Mouse (Mus musculus) neural tube, embryonic 12.5 days (tissue): ENCODE measurements around the gene Atl1. TPM values are rescaled to one million over a fixed set of nuclear protein-coding genes. Genes with fewer than 3 reads are reported as not detected.
A peak's percentile ranks its signal among the peaks of the same experiment; 100 is the strongest.

Source experiments
- ATAC-seq: fragments of 200-750 bp; cut with Nextera tagmentation; 2 replicates; pipeline ENCODE4 v1.8.0; 2017; ENCODE audit warnings: low read depth, mild to moderate bottlenecking, moderate TSS enrichment, moderate library complexity; ENCODE audit not compliant: low FRiP score
- H3K27ac ChIP-seq: fragments of 300-500 bp; sonication (generic); 2 replicates; pipeline ENCODE4 v1.5.1; 2016
- H3K27me3 ChIP-seq: fragments of 300-500 bp; sonication (generic); replicated peaks from 2 replicates; pipeline ENCODE4 v1.6.1; 2016; ENCODE audit warnings: mild to moderate bottlenecking
- H3K36me3 ChIP-seq: fragments of 300-500 bp; sonication (generic); 2 replicates; pipeline ENCODE4 v1.6.1; 2016; ENCODE audit warnings: mild to moderate bottlenecking
- H3K4me1 ChIP-seq: fragments of 300-500 bp; sonication (generic); 2 replicates; pipeline ENCODE4 v1.6.1; 2016
- H3K4me2 ChIP-seq: fragments of 300-500 bp; sonication (generic); replicated peaks from 2 replicates; pipeline ENCODE4 v1.6.1; 2016; ENCODE audit warnings: mild to moderate bottlenecking
- H3K4me3 ChIP-seq: fragments of 300-500 bp; sonication (generic); 2 replicates; pipeline ENCODE4 v1.5.1; 2016
- H3K9ac ChIP-seq: fragments of 300-500 bp; sonication (generic); 2 replicates; pipeline ENCODE4 v1.6.1; 2016; ENCODE audit warnings: mild to moderate bottlenecking
- H3K9me3 ChIP-seq: fragments of 300-500 bp; sonication (generic); 2 replicates; pipeline ENCODE4 v1.6.1; 2016; ENCODE audit warnings: mild to moderate bottlenecking
- WGBS: fragments of 180-500 bp; shearing (Covaris S2); methylation state at CpG from one replicate; pipeline ENCODE4 v1.1.7; 2016; 5-methylcytosine and 5-hydroxymethylcytosine counted together
- polyA plus RNA-seq: library from polyadenylated mRNA; unstranded; fragments of >200 nt; fragmentation: Nextera tagmentation; extraction: Ambion mirVana; gene quantifications from 2 replicates; pipeline ENCODE4 v1.2.1, GENCODE M21; 2016

Atl1 gene
- polyA plus RNA-seq, 1 experiment from 2014 or later, result 73.4 TPM

DNA sequence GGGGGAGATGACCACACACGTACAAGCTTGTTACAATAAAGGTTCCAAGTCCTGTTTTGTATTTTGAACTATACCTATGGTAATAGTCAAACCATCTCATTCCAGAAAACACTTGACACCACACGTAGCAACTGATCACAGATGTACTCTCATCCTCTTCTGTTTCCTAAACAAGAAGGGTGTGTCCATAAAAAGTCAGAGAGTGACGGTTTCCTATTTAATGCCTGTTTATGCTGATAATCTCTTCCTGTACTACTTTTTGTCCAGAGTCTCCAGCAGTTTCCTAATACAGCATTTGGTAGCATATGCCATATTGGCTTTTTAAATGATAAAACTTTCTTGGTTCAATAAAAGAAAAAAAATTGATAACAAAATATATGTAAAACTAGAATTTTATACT is 73.2 kb downstream of the Atl1 start:
- H3K4me2 ChIP-seq, result no peak overlapping the region
- peaks cover 73% of the 10 kb centered on the region for H3K36me3 ChIP-seq
- 95% methylated on average over 3 of the region's 3 CpGs for WGBS
- H3K27me3 ChIP-seq, result no peaks in the 10 kb centered on the region
- no peaks in the 10 kb centered on the region for H3K4me1 ChIP-seq
- H3K4me3 ChIP-seq, result no peak overlapping the region
- no peak overlapping the region for H3K9ac ChIP-seq
- H3K27ac ChIP-seq, result no peak overlapping the region
- no peaks in the 10 kb centered on the region for H3K9me3 ChIP-seq
- no peak for ATAC-seq

DNA sequence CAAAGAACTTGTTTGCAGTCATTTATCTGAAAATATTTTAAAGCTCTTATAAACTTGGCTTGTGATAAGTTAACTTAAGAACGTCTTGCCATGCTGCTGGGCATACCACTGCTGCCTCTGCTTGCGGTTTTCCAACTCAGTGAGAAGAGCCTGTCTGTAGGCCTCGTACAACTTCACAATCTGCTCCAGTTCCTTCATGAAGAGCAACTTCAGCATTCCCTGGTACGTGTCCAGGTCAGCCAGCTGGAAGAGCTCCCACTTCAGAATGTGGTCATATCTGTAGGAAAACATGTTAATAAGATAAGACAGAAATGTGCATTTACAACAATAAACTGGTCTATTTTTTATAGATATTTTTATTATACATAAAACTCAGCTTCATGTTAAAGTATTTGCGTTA is 73.7 kb downstream of the Atl1 start:
- Histone ChIP-seq H3K36me3 (peaks cover 75% of the 10 kb centered on the region), H3K4me2 (no peak overlapping the region), H3K4me1 (no peaks in the 10 kb centered on the region), H3K9me3 (no peaks in the 10 kb centered on the region), H3K27me3 (no peaks in the 10 kb centered on the region), H3K27ac (no peak overlapping the region), H3K4me3 (no peak overlapping the region), H3K9ac (no peak overlapping the region)
- ATAC-seq, result no peak
- WGBS, result 95% methylated on average over 5 of the region's 5 CpGs

DNA sequence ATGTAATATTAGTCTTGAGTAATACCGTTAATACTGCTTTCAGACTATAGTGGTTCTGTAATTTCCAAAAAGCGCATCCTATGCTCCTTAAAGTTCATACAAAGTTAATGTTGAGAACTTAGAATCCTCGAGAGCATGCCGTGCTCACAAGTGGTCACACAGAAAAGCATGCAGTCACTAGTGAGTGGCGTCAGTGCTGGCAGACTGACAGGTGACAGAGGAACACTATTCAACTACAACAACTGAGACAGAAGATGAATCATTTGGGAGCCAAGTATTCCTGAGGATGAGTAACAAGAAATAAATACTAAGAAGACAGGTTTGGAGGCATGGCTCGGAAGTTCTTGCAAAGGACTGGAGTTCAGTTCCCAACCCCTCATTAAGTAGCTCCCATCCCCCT is 74.7 kb downstream of the Atl1 start:
- Histone ChIP-seq H3K4me1 (no peaks in the 10 kb centered on the region), H3K27me3 (no peaks in the 10 kb centered on the region), H3K9me3 (no peaks in the 10 kb centered on the region), H3K4me3 (no peak overlapping the region), H3K9ac (no peak overlapping the region), H3K36me3 (peaks cover 76% of the 10 kb centered on the region), H3K4me2 (no peak overlapping the region), H3K27ac (no peak overlapping the region)
- 91% methylated on average over 6 of the region's 6 CpGs for WGBS
- no peak for ATAC-seq

DNA sequence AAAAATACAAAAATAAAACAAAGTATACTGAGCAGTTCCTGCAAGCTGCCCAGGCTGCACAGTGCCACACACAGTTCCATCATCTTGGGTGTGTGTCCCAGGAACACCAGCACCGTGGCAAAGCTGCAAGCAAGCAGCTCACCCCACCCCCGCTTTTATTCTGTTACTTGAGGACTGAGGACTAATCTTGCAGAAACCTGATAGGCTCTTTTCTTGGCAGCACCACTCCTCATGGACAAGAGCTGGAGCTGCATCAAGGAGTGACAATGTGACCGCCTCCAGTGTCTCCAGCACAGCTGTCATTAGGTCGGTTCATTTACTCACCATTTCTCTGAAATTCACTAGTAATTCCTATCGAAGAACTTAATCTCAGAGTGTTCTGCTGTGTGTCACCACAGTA is 75.7 kb downstream of the Atl1 start:
- no peak overlapping the region for H3K4me3 ChIP-seq
- no peaks in the 10 kb centered on the region for H3K27me3 ChIP-seq
- H3K27ac ChIP-seq, result no peak overlapping the region
- no peak for ATAC-seq
- H3K4me1 ChIP-seq, result no peaks in the 10 kb centered on the region
- H3K36me3 ChIP-seq, result peaks cover 70% of the 10 kb centered on the region
- no peak overlapping the region for H3K4me2 ChIP-seq
- H3K9ac ChIP-seq, result no peak overlapping the region
- no peaks in the 10 kb centered on the region for H3K9me3 ChIP-seq
- 85% methylated on average over 5 of the region's 5 CpGs for WGBS

DNA sequence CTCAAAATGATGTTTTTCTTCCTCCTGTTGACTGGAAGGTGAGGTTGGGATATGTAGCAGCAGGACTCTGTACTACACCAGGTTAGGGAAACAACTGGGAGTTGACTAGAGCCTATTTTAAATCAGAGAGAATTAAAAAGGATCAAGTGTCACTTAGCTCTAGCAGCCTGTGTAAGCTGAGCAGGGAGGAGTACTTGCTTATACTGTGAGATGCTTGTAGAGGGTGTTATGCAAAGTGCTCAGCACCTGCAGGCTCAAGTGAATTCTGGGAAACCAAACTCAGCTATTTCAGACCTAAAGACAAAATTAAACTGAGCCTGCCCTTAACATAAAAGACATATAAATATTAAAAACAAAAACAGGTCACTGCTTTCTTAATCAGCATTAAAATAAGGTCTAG is 81.3 kb downstream of the Atl1 start:
- no peaks in the 10 kb centered on the region for H3K27me3 ChIP-seq
- no peak overlapping the region for H3K27ac ChIP-seq
- H3K4me3 ChIP-seq, result no peak overlapping the region
- H3K4me2 ChIP-seq, result no peak overlapping the region
- H3K4me1 ChIP-seq, result peaks cover 12% of the 10 kb centered on the region
- H3K9ac ChIP-seq, result no peak overlapping the region
- peaks cover 42% of the 10 kb centered on the region for H3K36me3 ChIP-seq
- ATAC-seq, result no peak
- H3K9me3 ChIP-seq, result no peaks in the 10 kb centered on the region

DNA sequence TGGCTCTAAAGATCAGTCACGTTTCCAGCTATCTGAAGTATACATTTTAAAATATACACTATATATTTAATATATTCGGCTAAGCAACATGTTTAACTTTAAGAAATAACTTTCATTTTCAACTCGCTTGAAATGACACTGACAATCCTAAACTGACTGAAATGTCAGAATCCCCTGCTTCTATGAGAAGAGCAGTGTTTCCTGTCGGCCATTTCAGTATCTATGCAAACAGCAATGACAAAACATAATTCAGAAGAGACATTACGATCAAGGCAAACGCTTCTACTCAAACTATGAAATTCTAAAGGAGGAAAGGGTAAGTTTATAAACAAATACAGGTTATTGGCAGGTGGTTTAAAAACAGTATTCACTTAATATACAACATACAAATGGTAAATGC is 84.3 kb downstream of the Atl1 start:
- Histone ChIP-seq H3K36me3 (peaks cover 25% of the 10 kb centered on the region), H3K4me1 (peaks cover 12% of the 10 kb centered on the region), H3K27ac (no peak overlapping the region), H3K9me3 (no peaks in the 10 kb centered on the region), H3K27me3 (no peaks in the 10 kb centered on the region), H3K4me3 (no peak overlapping the region), H3K9ac (no peak overlapping the region), H3K4me2 (no peak overlapping the region)
- WGBS, result 89% methylated on average over 6 of the region's 6 CpGs
- no peak for ATAC-seq

DNA sequence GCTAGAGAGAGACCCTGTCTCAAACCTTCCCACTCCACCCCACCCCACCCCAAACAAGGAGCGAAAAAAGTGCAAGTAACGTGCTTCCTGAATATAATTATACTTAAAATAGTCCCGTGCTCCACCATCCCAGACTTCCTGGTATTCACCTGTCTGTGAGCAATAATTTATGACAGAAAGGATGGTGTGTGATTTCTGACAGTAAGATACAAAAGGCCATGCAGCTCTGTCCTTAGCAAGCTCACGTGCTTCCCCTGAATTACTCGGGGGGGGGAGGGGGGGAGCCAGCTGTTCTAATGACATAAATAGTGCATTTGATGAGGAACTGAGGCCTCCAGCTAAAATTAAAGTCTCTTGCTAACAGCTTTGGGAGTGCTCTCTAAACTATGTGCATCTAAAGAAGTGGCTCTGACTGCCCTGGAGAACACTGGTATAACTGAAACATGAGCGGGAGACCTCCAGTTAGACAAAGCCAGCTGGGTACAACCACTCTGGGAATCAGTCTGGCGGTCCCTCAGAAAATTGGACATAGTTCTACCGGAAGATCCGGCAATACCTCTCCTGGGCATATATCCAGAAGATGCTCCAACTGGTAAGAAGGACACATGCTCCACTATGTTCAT is 85.1 kb downstream of the Atl1 start:
- no peak overlapping the region for H3K27ac ChIP-seq
- 62% methylated on average over 9 of the region's 9 CpGs for WGBS
- no peak for ATAC-seq

DNA sequence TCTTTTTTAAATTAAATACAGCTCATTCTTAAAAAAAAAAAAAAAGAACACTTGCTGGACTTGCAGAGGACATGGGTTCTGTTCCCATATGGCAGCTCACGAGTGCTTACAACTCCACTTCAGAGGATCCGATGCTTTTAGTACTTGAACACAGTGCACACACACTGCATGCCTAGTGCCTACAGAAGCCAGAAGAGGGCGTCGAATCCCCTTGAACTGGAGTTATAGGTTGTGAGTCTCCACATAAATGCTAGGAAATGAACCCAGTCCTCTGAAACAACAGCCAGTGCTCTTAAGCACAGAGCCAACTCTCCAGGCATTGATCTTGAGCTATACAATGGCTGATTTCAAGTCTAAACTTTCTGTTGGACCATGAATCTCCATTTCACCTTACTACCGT is 90.5 kb downstream of the Atl1 start:
- Histone ChIP-seq H3K4me1 (peaks cover 16% of the 10 kb centered on the region), H3K27me3 (no peaks in the 10 kb centered on the region), H3K9ac (no peak overlapping the region), H3K27ac (no peak overlapping the region), H3K4me2 (no peak overlapping the region), H3K9me3 (no peaks in the 10 kb centered on the region), H3K4me3 (no peak overlapping the region), H3K36me3 (peaks cover 27% of the 10 kb centered on the region; the same call in 1 of the 2 replicates)
- ATAC-seq, result no peak
- WGBS, result 72% methylated on average over 5 of the region's 5 CpGs

More for the DNA sequence above, 85.1 kb downstream of the Atl1 start:
- Histone ChIP-seq H3K36me3 (peaks cover 20% of the 10 kb centered on the region; the same call in 1 of the 2 replicates), H3K4me3 (no peak overlapping the region), H3K4me1 (peaks cover 12% of the 10 kb centered on the region), H3K9me3 (no peaks in the 10 kb centered on the region), H3K9ac (no peak overlapping the region), H3K4me2 (no peak overlapping the region), H3K27me3 (no peaks in the 10 kb centered on the region)

DNA sequence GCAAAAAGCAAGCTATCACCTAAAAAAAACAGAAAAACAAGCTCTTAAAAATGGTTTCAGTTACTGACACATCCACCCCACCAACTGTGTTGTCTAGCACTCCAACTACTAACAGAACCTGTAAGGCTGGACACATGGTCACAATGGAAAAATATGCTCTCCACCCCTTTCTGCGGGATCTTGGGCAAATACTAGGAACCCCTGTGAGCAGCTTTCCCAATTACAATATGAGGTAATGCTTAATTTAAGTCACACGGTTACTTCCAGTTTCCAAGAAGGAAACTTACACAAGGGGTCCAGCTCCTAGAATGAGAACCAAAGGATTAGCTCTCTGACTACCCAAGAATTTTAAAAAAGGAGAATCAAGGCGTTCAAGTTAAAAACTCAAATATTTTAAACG is 93.1 kb downstream of the Atl1 start:
- peak overlapping the region; percentile 82 for H3K4me2 ChIP-seq
- H3K9ac ChIP-seq, result 0 out of 2 replicates have a peak overlapping the region, but pooled peaks have one; percentile 89
- no peak for ATAC-seq
- H3K4me1 ChIP-seq, result peaks cover 11% of the 10 kb centered on the region
- H3K4me3 ChIP-seq, result peak overlapping the region; percentile 93
- peaks cover 20% of the 10 kb centered on the region; the same call in 1 of the 2 replicates for H3K36me3 ChIP-seq
- H3K27ac ChIP-seq, result no peak overlapping the region
- H3K27me3 ChIP-seq, result no peaks in the 10 kb centered on the region
- H3K9me3 ChIP-seq, result no peaks in the 10 kb centered on the region
- 50% methylated on average over 4 of the region's 4 CpGs for WGBS

DNA sequence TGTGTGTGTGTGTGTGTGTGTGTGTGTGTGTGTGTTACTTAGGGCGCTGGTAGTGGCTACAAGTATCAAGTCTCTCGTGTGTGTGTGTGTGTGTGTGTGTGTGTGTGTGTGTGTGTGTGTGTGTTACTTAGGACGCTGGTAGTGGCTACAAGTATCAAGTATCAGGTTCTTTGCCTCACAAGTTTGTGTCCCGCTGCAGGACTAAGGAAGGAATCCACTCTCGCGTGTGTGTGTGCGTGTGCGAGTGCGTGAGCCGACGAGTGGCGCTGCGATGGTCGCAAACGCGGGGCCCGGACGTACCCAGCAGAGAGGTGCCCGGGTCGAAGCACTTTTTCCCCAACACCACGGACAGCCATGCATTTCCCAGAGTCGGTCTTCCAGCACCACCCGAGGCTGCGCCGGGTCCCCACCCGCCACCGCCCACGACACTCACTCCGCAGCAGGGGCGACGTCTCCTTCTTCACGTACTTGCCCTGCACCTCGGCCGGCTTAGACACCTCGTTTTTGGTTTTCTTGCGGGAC is 93.9 kb downstream of the Atl1 start:
- peaks cover 11% of the 10 kb centered on the region for H3K4me1 ChIP-seq
- no peaks in the 10 kb centered on the region for H3K27me3 ChIP-seq
- ATAC-seq, result peak; percentile 70
- H3K4me2 ChIP-seq, result peak overlapping the region; percentile 82
- peaks cover 16% of the 10 kb centered on the region; the same call in 1 of the 2 replicates for H3K36me3 ChIP-seq
- under 1% methylated on average over 35 of the region's 36 CpGs for WGBS
- H3K9ac ChIP-seq, result peak overlapping the region; percentile 89
- H3K27ac ChIP-seq, result peak overlapping the region; percentile 84
- H3K9me3 ChIP-seq, result no peaks in the 10 kb centered on the region
- H3K4me3 ChIP-seq, result peak overlapping the region; percentile 93

DNA sequence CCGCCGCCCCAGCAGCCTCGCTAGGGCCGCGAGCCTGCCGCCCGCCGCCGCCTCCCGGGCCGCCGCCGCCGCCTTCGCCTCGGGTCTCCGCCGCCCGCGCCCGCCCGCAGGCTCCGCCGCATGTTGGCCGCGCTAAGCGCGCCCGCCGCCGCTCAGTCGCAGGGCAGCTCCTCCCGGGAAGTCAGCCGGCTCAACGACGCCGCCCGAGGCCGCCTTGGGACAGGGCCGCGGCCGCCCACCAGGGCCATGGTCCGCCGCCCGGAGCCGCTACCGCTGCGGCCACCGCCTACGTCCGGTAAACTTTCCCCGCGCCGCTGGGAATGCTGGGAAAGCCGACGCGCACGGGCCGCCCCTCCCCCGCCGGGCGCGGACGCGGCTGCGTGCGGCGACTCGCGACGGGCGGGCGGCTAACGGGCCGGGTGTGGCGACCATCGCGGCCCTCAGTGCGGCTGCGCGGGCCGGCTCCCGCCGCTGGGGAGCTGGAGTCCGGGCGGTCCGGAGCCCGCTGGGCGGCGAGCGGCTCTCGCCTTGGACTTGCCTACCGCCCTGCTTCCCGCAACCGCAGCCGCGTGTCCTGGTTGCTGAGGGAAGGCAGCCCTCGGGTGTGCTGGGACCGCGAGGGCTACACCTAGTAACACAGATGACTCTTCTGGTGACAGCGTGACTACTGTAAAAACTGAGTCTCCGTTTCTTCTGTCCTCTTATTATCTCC is 94.5 kb downstream of the Atl1 start, which contains the start of gene Sav1:
TSS of gene Sav1 (minus strand) at position 217 of the 712 bp plus-strand sequence.
- peak within 1 kb of the TSS; percentile 93 for H3K4me3 ChIP-seq
- under 1% methylated on average over 95 of the region's 102 CpGs for whole genome bisulfite sequencing
- peak within 1 kb of the TSS; percentile 89 for H3K9ac ChIP-seq
- peak within 1 kb of the TSS; percentile 82 for H3K4me2 ChIP-seq
- no peaks in the 10 kb centered on the region for H3K9me3 ChIP-seq
- peak; percentile 94 for ATAC-seq
- no peaks in the 10 kb centered on the region for H3K27me3 ChIP-seq
- peaks cover 16% of the 10 kb centered on the region; the same call in 1 of the 2 replicates for H3K36me3 ChIP-seq
- H3K4me1 ChIP-seq, result peaks cover 11% of the 10 kb centered on the region
- H3K27ac ChIP-seq, result peak within 1 kb of the TSS; percentile 84

DNA sequence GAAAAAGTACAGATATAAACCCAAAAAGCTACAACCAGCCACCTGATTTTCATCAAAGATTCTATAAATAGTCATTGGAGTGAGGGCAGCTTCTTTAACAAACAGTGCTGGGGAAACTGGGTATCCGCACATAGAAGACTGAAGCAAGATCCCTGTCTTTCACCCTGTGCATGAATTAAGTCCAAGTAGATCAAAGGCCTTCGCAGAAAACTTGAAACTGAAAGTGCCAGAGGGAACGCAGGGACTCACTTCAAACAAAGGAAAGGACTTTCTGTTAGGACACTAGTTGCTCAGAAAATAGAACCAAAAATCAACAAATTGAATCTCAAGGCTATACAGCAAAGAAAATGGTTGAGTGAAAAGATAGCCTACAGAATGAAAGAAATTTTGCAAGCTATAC is 103.0 kb downstream of the Atl1 start:
- H3K9me3 ChIP-seq, result no peaks in the 10 kb centered on the region
- no peak overlapping the region for H3K4me2 ChIP-seq
- no peak overlapping the region for H3K27ac ChIP-seq
- no peaks in the 10 kb centered on the region for H3K27me3 ChIP-seq
- no peaks in the 10 kb centered on the region for H3K36me3 ChIP-seq
- no peak for ATAC-seq
- WGBS, result 83% methylated on average over 3 of the region's 3 CpGs
- no peak overlapping the region for H3K9ac ChIP-seq
- no peak overlapping the region for H3K4me3 ChIP-seq
- no peaks in the 10 kb centered on the region for H3K4me1 ChIP-seq
